Mouse (Mus musculus): ENCODE data around the gene Ankrd44. TPM values are rescaled to one million over a fixed set of nuclear protein-coding genes. Genes with fewer than 3 reads are reported as not detected.
A peak's percentile ranks its signal among the peaks of the same experiment; 100 is the strongest.

The Ankrd44 gene
- total RNA-seq, 2 experiments from 2014 or later, result 12.1 to 12.8 TPM

DNA sequence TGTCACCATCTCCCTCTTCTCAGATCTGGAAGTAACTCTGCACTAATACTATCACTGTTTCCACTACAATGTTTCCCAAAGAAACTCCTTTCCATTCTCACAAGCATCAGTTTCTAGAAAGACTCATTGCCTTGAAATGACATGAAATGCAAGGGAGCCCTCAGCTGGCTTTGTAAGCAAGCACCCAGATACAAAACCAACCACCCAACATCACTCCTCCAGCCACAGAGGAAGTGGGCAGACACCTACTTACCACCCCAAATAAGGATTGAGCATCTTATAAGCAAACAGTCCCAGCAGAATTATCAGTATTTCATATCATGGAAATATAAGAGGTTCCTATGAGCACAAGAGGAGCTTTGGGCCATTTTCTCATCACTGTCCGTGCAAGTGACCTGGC, 71.8 kb downstream of the Ankrd44 start:
- intact Hi-C loops (cut with DNase I), result no loop called here
- DNase-seq (ENCODE audit: low spot score), result no peak

DNA sequence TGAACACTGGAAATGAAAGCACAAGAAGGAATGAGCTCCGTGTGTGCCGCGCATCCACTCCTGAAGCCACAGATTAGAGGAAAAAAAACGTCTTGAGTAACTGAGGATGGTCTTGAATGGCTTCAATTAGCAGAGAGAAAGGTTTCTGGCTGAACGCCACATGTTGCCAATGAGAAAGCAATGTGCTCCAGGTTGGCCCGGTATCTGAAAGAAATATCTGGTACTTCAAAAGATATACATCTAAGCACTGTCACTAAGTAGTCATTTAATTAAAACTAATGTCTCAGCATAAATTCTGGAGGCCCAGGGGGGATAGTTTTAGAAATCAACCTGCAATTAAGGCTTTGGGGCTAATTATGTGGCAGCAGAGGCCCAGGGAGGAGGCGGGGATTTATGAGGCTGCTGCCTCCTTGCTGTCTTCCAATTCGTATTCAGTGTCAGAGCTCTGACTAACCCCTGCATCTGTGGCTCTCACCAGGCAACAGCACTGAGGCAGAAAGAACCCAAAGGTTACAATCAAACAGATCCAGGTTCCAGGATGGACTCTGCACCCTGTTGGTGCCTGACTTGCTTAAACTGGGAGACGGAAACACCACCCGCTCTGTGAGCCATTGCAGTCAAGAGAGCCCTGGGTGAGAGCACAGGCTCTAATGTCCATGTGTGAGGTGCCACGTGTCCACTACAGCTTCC, 72.7 kb downstream of the Ankrd44 start:
- DNase-seq (ENCODE audit: low spot score), result no peak
- intact Hi-C loops (cut with DNase I), result no loop called here

DNA sequence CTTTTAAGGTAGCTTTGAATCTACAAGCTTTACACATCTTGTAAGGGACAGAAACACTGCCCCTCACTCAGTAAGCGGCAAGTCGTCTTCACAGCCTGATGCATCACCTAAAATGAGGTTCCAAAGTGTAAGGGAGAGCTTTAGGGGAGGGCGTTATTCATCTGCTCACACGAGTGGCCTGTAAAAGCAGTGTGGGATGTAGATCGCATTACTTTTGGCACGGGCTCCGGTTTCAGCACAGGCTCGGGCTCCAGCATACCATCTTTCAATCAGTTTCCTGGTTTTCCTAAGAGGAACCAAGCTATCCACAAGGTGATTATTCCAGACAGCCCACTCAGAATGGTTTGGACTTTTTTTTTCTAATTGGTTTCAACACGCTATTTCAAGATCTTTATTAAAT, 74.6 kb downstream of the Ankrd44 start:
- intact Hi-C loops (cut with DNase I), result no loop called here
- no peak for DNase-seq (ENCODE audit: low spot score)

- no peak for DNase-seq (ENCODE audit: low spot score)
- intact Hi-C loops (cut with DNase I), result no loop called here
These were observed 76.1 kb downstream of the Ankrd44 start for GRCm38 (mm10) chr1:54850077-54850476.

GRCm38 (mm10) chr1:54847238-54847637, 78.9 kb downstream of the Ankrd44 start:
- intact Hi-C loops (cut with DNase I), result no loop called here
- no peak for DNase-seq (ENCODE audit: low spot score)

- no peak for DNase-seq (ENCODE audit: low spot score)
- intact Hi-C loops (cut with DNase I), result no loop called here
These were observed 79.7 kb downstream of the Ankrd44 start for GRCm38 (mm10) chr1:54846346-54847000.

DNA sequence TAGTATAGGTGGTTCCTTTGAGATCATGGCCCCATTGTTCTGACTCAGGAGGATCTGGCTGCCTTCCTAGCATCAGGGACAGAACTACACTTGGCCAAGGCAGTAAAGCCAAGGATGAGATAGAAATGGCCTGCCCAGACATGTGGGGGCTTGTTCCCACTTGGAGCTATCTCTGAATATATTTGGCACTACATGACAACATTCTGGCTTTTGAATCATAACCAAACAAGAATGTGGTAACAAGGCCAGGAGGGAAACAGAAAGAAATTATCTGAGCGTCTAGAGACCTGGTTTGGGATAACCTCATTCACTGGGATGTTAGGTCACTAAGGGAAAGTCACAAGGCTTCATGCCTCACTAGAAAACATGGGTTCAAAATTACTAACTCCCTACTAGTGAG, 81.8 kb downstream of the Ankrd44 start:
- DNase-seq (ENCODE audit: low spot score), result no peak
- intact Hi-C loops (cut with DNase I), result no loop called here

DNA sequence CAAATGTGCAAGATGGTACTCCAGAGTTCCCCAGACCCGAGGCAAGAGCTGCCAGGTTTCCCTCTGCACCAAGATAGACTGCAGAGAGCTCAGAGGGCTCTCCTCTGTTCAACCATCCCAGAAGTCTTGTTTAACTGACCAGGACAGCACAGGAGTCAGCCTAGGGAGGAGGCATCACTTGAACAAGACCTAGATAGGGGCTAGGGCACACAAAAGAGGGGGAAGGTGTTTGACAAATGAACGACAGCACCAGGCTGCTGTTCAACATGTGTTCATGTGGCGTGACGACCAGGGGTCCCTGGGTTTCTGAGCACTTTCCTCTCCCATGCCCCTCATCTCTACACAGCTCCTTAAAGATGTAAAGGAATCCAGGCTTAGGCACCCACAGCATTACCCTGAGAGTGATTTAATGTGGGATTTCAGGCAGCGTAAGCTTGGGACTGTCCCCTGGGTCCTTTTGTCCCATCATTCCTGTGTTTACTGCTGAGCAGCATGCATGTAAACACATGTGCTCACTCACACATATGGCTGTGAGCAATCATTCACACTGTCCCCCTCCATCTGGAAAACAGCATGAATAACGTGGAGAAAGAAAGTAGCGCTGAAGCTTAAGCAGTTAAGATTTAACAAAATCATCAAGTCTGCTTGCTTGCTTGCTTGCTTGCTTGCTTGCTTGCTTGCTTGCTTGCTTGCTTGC, 83.3 kb downstream of the Ankrd44 start:
- DNase-seq (ENCODE audit: low spot score), result no peak
- intact Hi-C loops (cut with DNase I), result no loop called here

GRCm38 (mm10) chr1:54841788-54842187, 84.4 kb downstream of the Ankrd44 start:
- DNase-seq (ENCODE audit: low spot score), result no peak
- intact Hi-C loops (cut with DNase I), result no loop called here

- intact Hi-C loops (cut with DNase I), result no loop called here
- DNase-seq (ENCODE audit: low spot score), result no peak
These were observed 86.1 kb downstream of the Ankrd44 start for GRCm38 (mm10) chr1:54840040-54840439.

DNA sequence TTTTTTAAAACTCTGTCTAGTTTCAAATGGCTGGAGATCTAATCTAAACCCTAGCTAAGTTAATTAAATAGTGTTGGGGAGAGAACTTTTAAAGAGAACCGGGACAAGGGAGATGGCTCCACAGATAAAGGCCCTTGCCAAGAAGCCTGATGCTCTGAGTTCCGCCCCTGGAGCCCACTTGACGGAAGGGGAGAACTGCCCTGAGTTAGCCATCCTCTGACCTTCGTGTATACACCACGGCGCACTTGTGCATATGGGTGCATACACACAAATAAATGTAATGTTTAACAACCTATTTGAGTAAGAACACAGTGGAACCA, 87.7 kb downstream of the Ankrd44 start:
- DNase-seq (ENCODE audit: low spot score), result no peak

DNA sequence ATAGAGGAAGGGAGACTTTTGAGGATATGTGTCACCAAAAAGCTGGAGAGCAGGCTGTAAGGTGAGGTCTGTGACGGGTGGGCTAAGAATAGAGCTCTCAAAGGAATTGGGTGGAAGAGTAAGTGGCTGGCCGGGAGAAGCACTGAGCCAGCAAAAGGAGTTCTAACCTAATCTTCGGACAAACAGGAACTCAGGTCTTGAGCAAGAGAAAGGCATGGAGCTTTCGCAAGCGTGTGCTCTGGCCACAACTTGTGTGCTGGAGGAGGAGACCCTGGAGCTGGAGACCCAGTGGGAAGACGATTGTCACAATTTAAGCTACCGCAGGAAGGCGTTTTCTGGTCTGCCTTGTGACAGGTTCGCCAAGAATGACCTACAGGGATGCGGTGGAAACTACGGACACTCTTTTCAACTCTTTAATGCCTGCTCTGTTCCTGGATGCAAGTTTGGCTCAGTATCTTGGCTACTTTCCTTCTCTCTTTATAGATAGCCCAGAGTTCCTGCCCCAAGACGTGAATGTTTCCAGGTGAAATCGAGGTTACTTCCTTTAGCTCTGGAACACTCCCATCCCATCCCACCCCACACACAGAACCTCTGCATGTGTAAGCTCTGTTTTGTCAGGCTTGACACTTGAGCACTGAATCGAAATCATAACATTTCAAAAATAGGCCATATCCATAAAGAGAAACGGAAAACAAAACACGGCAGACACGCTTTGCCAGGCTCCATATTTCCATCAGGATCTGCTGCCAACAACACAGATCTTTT, 88.3 kb downstream of the Ankrd44 start:
- intact Hi-C loops (cut with DNase I), result no loop called here
- no peak for DNase-seq (ENCODE audit: low spot score)

More for the DNA sequence above, 87.7 kb downstream of the Ankrd44 start:
- intact Hi-C loops (cut with DNase I), result no loop called here

- intact Hi-C loops (cut with DNase I), result no loop called here
These were observed 90.5 kb downstream of the Ankrd44 start for GRCm38 (mm10) chr1:54835661-54836205.

DNA sequence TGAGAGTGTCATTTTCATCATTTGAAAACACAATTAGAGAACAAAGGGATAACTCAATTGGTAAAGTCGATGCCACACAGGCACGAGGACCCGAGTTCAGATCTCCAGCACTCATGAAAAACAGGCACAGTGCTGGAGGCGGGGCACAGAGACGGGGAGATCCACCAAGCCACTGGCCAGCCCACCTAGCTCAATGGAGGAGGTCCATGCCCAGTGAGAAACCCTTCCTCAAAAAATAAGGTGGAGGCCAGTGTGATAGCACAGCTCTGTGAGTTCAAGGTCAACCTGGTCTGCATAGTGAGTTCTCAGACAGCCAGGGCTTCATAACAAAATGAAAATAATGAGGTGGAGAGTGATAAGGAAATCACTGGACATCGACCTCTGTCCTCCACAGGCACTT, 93.0 kb downstream of the Ankrd44 start:
- intact Hi-C loops (cut with DNase I), result loop anchor here (1.0 to 5.0 kb wide), 2 partner anchors 93 to 144 kb away; partner anchors contain the start of gene Ankrd44
- no peak for DNase-seq (ENCODE audit: low spot score)

More at GRCm38 (mm10) chr1:54835661-54836205, 90.5 kb downstream of the Ankrd44 start:
- no peak for DNase-seq (ENCODE audit: low spot score)

DNA sequence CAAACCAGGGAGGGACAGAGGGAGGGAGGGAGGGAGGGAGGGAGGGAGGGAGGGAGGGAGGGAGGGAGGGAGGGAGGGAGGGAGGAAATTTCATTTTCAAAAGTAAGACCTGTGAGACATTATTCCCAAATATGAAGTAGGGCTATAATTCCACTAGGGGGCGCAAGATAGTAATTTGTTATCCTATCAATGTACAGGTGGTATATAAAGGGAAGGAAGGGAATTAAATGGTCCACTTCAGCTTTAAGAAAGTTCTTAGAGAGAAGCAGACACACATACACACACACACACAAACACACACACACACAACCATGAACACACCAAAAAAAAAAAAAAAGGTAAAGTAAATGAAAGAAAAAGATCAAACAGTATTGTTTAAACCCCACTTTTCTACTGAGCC, 93.4 kb downstream of the Ankrd44 start:
- intact Hi-C loops (cut with DNase I), result loop anchor here (1.0 to 5.0 kb wide), 3 partner anchors 94 to 166 kb away; partner anchors contain the start of gene Ankrd44
- DNase-seq (ENCODE audit: low spot score), result no peak

DNA sequence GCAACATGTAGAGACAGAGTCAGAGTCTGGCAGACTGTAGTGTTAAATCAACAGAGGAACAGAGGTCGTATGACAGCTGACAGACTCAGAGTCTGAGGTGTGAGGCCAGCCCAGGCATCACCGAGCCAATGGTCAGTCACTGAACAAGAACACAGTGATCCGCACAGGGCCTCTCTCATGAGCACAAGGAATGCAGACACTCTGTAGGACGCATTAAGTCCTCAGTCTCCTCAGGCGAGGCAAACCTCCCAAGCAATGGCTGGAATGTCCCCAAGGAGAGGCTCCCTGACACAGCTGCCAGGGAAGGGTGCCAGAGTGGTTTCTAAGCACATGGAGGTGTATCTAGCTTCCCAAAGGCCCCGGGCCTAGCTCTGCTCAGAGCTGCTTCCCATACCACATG, 96.0 kb downstream of the Ankrd44 start:
- intact Hi-C loops (cut with DNase I), result loop anchor here (5.0 kb wide), 1 partner anchor 147 kb away; no protein-coding TSS in a partner anchor
- peak; percentile 25 for DNase-seq (ENCODE audit: low spot score)

DNA sequence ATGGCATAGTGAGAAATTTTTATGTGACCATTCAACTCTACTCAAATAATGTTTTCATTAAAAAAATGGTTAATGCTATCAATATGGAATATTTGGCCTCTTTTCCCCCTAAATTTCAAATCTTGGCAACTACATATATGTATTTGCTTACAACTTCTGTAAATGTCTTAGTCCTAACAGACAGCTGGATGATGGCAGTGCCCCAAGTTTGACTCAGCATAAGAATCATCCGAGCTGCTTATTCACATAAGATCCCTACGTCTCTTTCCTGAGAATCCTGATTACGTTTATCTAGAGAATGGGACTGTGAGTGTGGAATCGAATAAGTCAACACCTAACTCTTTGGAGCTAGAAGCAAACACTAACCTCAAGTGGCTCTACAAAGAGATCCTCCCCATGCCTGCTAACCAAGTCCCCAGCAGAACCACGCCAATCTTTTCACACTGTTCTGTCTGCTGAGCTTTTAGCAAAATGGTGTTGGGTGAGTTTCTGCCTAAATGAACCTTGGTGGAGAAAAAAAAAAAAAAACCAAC, 96.4 kb downstream of the Ankrd44 start:
- intact Hi-C loops (cut with DNase I), result loop anchor here (5.0 kb wide), 2 partner anchors 37 to 148 kb away; no protein-coding TSS in a partner anchor
- DNase-seq (ENCODE audit: low spot score), result no peak

DNA sequence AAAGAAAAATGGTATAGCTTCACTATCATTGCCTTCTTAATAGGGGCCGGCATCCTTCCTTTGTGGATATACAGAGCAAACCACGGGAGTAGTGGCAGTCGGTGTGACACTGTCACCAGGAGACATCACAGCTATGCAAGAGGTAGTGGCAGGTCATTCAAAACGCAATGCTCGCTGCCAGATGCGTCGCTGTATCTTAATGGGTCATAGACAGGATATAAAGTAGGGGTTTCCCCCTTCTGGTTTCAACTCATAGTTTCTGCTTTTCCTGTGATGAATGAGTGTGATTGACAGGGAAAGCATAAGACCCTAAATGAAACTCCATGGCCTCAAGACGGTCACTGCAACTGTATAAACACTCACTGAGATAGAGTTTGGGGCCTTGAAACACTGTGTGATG, 98.4 kb downstream of the Ankrd44 start:
- DNase-seq (ENCODE audit: low spot score), result no peak
- intact Hi-C loops (cut with DNase I), result loop anchor here (2.0 to 5.0 kb wide), 3 partner anchors 36 to 159 kb away; no protein-coding TSS in a partner anchor

DNA sequence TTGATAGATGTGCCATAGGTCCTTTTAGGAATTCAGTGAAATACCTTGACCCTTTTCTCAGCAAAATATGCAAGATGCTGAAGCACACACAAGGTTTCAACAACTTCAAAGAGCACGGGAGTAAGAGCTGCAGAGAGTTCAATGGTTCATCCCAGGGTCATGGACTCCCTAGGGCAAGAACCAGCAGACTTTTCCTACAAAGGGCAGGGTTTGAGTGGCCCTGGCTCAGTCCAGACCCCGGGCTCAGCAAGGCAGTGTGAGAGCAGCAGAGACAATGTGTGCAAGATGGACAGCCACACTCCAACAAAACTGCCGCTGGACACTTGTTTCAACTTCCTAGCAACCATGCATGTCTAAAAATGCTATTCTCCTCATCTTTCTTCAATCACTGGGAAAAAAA, 98.8 kb downstream of the Ankrd44 start:
- DNase-seq (ENCODE audit: low spot score), result no peak
- intact Hi-C loops (cut with DNase I), result loop anchor here (2.0 to 5.0 kb wide), 3 partner anchors 35 to 159 kb away; no protein-coding TSS in a partner anchor
